Comparison of ENCODE assay signal across 10 mouse cellular contexts in the genomic region with DNA sequence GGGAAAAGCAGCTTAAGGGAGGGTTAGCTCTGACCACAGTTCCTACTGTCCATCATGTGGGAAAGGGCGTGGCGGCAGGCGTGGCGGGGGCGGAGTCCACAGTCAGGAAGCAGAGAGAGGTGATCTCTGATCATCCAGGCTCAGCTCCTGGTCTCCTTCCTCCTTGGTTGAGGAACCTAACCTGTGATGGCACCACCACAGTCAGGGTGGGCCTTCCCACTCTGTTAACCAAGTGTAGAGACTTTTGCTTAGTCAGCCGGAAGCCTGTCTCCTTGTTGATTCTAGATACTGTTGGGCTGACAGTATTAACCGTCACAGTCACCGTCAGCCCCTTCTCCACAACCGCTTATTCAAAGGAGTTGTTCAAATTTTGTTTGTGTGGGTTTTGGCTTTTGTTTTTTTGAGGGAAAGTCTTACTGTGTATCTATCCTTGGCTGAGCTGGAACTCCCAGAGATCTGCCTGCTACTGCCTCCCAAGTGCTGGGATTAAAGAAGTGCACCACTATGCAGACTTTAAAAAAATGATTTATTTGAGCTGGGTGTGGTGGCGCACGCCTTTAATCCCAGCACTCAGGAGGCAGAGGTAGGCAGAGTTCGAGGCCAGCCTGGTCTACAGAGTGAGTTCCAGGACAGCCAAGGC. TPM values are rescaled to one million over a fixed set of nuclear protein-coding genes. Genes with fewer than 3 reads are reported as not detected.
DNase-seq lines count a peak whose midpoint lies in the region; ATAC-seq and TF ChIP-seq lines count a peak whose summit lies in the region.
"Had no signal": no experiment of that assay in that cellular context is flagged by ENCODE, and none has a peak within 500 bp of the region (broad histone marks: within the 10 kb centered on the region; RNA-seq: fewer than 3 reads in every experiment).

No protein-coding gene starts in this region.

- H3K4me1 ChIP-seq in intestine, embryonic 15.5 days (replicated peaks), result peaks cover 37% of the 10 kb centered on the region
- H3K4me1 ChIP-seq in intestine, embryonic 16.5 days (ENCODE audit: control insufficient read depth, insufficient read depth, low read length), result peaks cover 31% of the 10 kb centered on the region
- H3K4me1 ChIP-seq in liver, postnatal 0 days (ENCODE audit: insufficient read depth), result peaks cover 24% of the 10 kb centered on the region

- TF ChIP-seq CTCF in liver, postnatal 0 days (IDR thresholded peaks at IDR 0.05; ENCODE audit: low read depth), result no peak

- TF ChIP-seq EP300 in liver, postnatal 0 days (IDR thresholded peaks at IDR 0.05; ENCODE audit: low read depth), result 0 out of 2 replicates have a peak, but pooled peaks have one; percentile 29

- H3K27ac ChIP-seq in intestine, embryonic 15.5 days, result no peak overlapping the region
- no peak overlapping the region for H3K27ac ChIP-seq in intestine, embryonic 16.5 days (ENCODE audit: low read length)
- peak overlapping the region; percentile 44; the same call in 1 of the 2 replicates for H3K27ac ChIP-seq in liver, postnatal 0 days (ENCODE audit: low read depth)

- no peak overlapping the region for H3K4me3 ChIP-seq in intestine, embryonic 15.5 days (replicated peaks)
- H3K4me3 ChIP-seq in intestine, embryonic 16.5 days (ENCODE audit: low read length), result no peak overlapping the region
- H3K4me3 ChIP-seq in liver, postnatal 0 days (ENCODE audit: low read depth, low read length), result no peak overlapping the region
- H3K4me3 ChIP-seq: forebrain, embryonic 15.5 days had no signal

- H3K36me3 ChIP-seq in intestine, embryonic 15.5 days, result no peaks in the 10 kb centered on the region
- H3K36me3 ChIP-seq in intestine, embryonic 16.5 days (ENCODE audit: control insufficient read depth, insufficient read depth, low read length), result no peaks in the 10 kb centered on the region
- H3K36me3 ChIP-seq in liver, postnatal 0 days (replicated peaks; ENCODE audit: insufficient read depth, low read length), result no peaks in the 10 kb centered on the region
- H3K36me3 ChIP-seq: forebrain, embryonic 15.5 days had no signal

- H3K27me3 ChIP-seq in intestine, embryonic 15.5 days (replicated peaks), result no peaks in the 10 kb centered on the region
- H3K27me3 ChIP-seq in intestine, embryonic 16.5 days (replicated peaks; ENCODE audit: control insufficient read depth, insufficient read depth, low read length), result no peaks in the 10 kb centered on the region
- H3K27me3 ChIP-seq in liver, postnatal 0 days (ENCODE audit: insufficient read depth, low read length), result no peaks in the 10 kb centered on the region
- H3K27me3 ChIP-seq: forebrain, embryonic 15.5 days had no signal

- peak; percentile 53 to 55 for DNase-seq in B cell, adult 2 months
- DNase-seq in liver, postnatal 0 days, result peak; percentile 71
- DNase-seq in c-Kit-positive CD71-positive TER-119-positive erythroid progenitor cells, embryonic 14.5 days (ENCODE audit: low spot score), result no peak
- no peak for DNase-seq in testis, postnatal 10 days (ENCODE audit: low spot score)
- no peak for DNase-seq in cerebellum, adult 18-20 months

- 87% methylated on average over 12 of the region's 12 CpGs for WGBS in intestine, embryonic 15.5 days
- 88% methylated on average over 12 of the region's 12 CpGs for WGBS in intestine, embryonic 16.5 days
- 44% methylated on average over 12 of the region's 12 CpGs for WGBS in liver, postnatal 0 days (ENCODE audit: insufficient replicate concordance)

- H3K9me3 ChIP-seq in intestine, embryonic 15.5 days, result no peaks in the 10 kb centered on the region
- H3K9me3 ChIP-seq in intestine, embryonic 16.5 days (ENCODE audit: control insufficient read depth, low read length), result no peaks in the 10 kb centered on the region; the same call in 1 of the 2 replicates
- H3K9me3 ChIP-seq in liver, postnatal 0 days (ENCODE audit: low read length), result no peaks in the 10 kb centered on the region
- H3K9me3 ChIP-seq: forebrain, embryonic 15.5 days had no signal

- 0 out of 2 replicates have a peak, but pooled peaks have one; percentile 7 for ATAC-seq in intestine, embryonic 15.5 days
- ATAC-seq in intestine, embryonic 16.5 days, result no peak; the same call in 1 of the 2 replicates
- ATAC-seq in hematopoietic stem cell, adult 5-6 weeks (replicated peaks in 1 of 2; ENCODE audit: insufficient read depth in 1 of 2, low FRiP score in 2 of 2, low TSS enrichment in 1 of 2, low read depth in 1 of 2, poor library complexity in 2 of 2, severe bottlenecking in 2 of 2), result peak; percentile 51 to 71
- peak; percentile 16; the same call in 1 of the 2 replicates for ATAC-seq in liver, postnatal 0 days
- ATAC-seq: forebrain, embryonic 15.5 days; midbrain, embryonic 16.5 days had no signal

- H3K9ac ChIP-seq in intestine, embryonic 15.5 days, result no peak overlapping the region
- H3K9ac ChIP-seq in intestine, embryonic 16.5 days (ENCODE audit: low read depth, low read length), result no peak overlapping the region
- H3K9ac ChIP-seq in liver, postnatal 0 days (replicated peaks), result no peak overlapping the region
- H3K9ac ChIP-seq: forebrain, embryonic 15.5 days had no signal

- no peak overlapping the region for H3K4me2 ChIP-seq in intestine, embryonic 15.5 days (replicated peaks)
- H3K4me2 ChIP-seq in intestine, embryonic 16.5 days (ENCODE audit: low read depth, low read length), result no peak overlapping the region
- H3K4me2 ChIP-seq in liver, postnatal 0 days (ENCODE audit: low read depth, low read length), result no peak overlapping the region
- H3K4me2 ChIP-seq: forebrain, embryonic 15.5 days had no signal

RNA-seq across cellular contexts. Expression of gene Palm, which starts 5.0 kb away (rescaled TPM):
- 48.1 and 48.5 TPM in 2 replicates for polyA plus RNA-seq in intestine, embryonic 15.5 days (2015; fragmentation: Nextera tagmentation; extraction: Ambion mirVana)
- polyA plus RNA-seq in intestine, embryonic 16.5 days (2015; fragmentation: Nextera tagmentation; extraction: Ambion mirVana), result 44.1 and 44.8 TPM in 2 replicates
- total RNA-seq in hematopoietic stem cell, adult 5-6 weeks (2017), result 8.8 and 12.4 TPM in 2 replicates
- polyA plus RNA-seq in liver, postnatal 0 days (2015; fragmentation: Nextera tagmentation; extraction: Ambion mirVana), result 7.9 and 9.2 TPM in 2 replicates

RNA-seq across cellular contexts. Expression of gene Prss57, which starts 7.6 kb away (rescaled TPM):
- 0.09 TPM in 1 of 2 replicates, not detected in the other for polyA plus RNA-seq in intestine, embryonic 15.5 days (2015; fragmentation: Nextera tagmentation; extraction: Ambion mirVana)
- 0.07 and 0.11 TPM in 2 replicates for polyA plus RNA-seq in intestine, embryonic 16.5 days (2015; fragmentation: Nextera tagmentation; extraction: Ambion mirVana)
- total RNA-seq in hematopoietic stem cell, adult 5-6 weeks (2017), result 10.0 and 18.4 TPM in 2 replicates
- 5.0 and 7.2 TPM in 2 replicates for polyA plus RNA-seq in liver, postnatal 0 days (2015; fragmentation: Nextera tagmentation; extraction: Ambion mirVana)

RNA-seq across cellular contexts. Expression of gene Fstl3, which starts 21.3 kb away (rescaled TPM):
- 14.0 and 16.1 TPM in 2 replicates for polyA plus RNA-seq in intestine, embryonic 15.5 days (2015; fragmentation: Nextera tagmentation; extraction: Ambion mirVana)
- polyA plus RNA-seq in intestine, embryonic 16.5 days (2015; fragmentation: Nextera tagmentation; extraction: Ambion mirVana), result 15.1 and 16.6 TPM in 2 replicates
- total RNA-seq in hematopoietic stem cell, adult 5-6 weeks (2017), result 0.99 and 1.6 TPM in 2 replicates
- polyA plus RNA-seq in liver, postnatal 0 days (2015; fragmentation: Nextera tagmentation; extraction: Ambion mirVana), result 0.36 and 0.63 TPM in 2 replicates

RNA-seq across cellular contexts. Expression of gene Misp, which starts 22.4 kb away (rescaled TPM):
- polyA plus RNA-seq in intestine, embryonic 15.5 days (2015; fragmentation: Nextera tagmentation; extraction: Ambion mirVana), result 141 and 154 TPM in 2 replicates
- 204 and 210 TPM in 2 replicates for polyA plus RNA-seq in intestine, embryonic 16.5 days (2015; fragmentation: Nextera tagmentation; extraction: Ambion mirVana)
- 0.13 TPM in 1 of 2 replicates, not detected in the other for total RNA-seq in hematopoietic stem cell, adult 5-6 weeks (2017)
- polyA plus RNA-seq in liver, postnatal 0 days (2015; fragmentation: Nextera tagmentation; extraction: Ambion mirVana), result 1.00 and 1.3 TPM in 2 replicates

RNA-seq across cellular contexts. Expression of gene Rnf126, which starts 31.7 kb away (rescaled TPM):
- 89.8 and 91.6 TPM in 2 replicates for polyA plus RNA-seq in intestine, embryonic 15.5 days (2015; fragmentation: Nextera tagmentation; extraction: Ambion mirVana)
- polyA plus RNA-seq in intestine, embryonic 16.5 days (2015; fragmentation: Nextera tagmentation; extraction: Ambion mirVana), result 39.7 and 56.6 TPM in 2 replicates
- total RNA-seq in hematopoietic stem cell, adult 5-6 weeks (2017), result 16.1 and 21.7 TPM in 2 replicates
- polyA plus RNA-seq in liver, postnatal 0 days (2015; fragmentation: Nextera tagmentation; extraction: Ambion mirVana), result 28.2 and 34.1 TPM in 2 replicates

Comparison
In these comparisons a context has a peak if more than half of its experiments do, and no peak if none do; other contexts are left out.
1. DNase-seq: peak in B cell, adult 2 months (2 of 2) and liver, postnatal 0 days (single experiment); none in c-Kit-positive CD71-positive TER-119-positive erythroid progenitor cells, embryonic 14.5 days (single experiment), testis, postnatal 10 days (single experiment) and cerebellum, adult 18-20 months (0 of 2).